Mouse (Mus musculus): ENCODE measurements at regions not wholly inside any gene's neighbourhood (a gene's known extent, or its start where the extent isn't known, plus 50 kb on each side); places are given as distances from the start of the nearest gene placed in this dataset.

GRCm38 (mm10) chr6:143490019-143490418 is 323.0 kb downstream of the Etnk1 start:
- TF ChIP-seq CTCF (IDR thresholded peaks at IDR 0.05; ENCODE audit: low read depth) (no peak), EP300 (IDR thresholded peaks at IDR 0.05; ENCODE audit: low read depth) (no peak)
